Mouse (Mus musculus): ENCODE measurements at regions not wholly inside any gene's neighbourhood (a gene's known extent, or its start where the extent isn't known, plus 50 kb on each side); places are given as distances from the start of the nearest gene placed in this dataset.

- H3K4me3 ChIP-seq (replicated peaks), result no peak overlapping the region
- H3K27me3 ChIP-seq, result no peaks in the 10 kb centered on the region
- no peaks in the 10 kb centered on the region for H3K9me3 ChIP-seq
- WGBS, result 89% methylated on average over 6 of the region's 6 CpGs
- no peak overlapping the region for H3K4me2 ChIP-seq
- no peak for ATAC-seq (ENCODE audit: low FRiP score)
- H3K9ac ChIP-seq, result no peak overlapping the region
- H3K4me1 ChIP-seq, result no peaks in the 10 kb centered on the region
- H3K27ac ChIP-seq, result no peak overlapping the region
- H3K36me3 ChIP-seq (replicated peaks), result no peaks in the 10 kb centered on the region
These were observed 265.3 kb upstream of the 4930583I09Rik start for GRCm38 (mm10) chr17:65101157-65101556.

GRCm38 (mm10) chr17:65082249-65082648 is 246.4 kb upstream of the 4930583I09Rik start:
- H3K27ac ChIP-seq, result no peak overlapping the region
- H3K36me3 ChIP-seq (replicated peaks), result no peaks in the 10 kb centered on the region
- H3K4me1 ChIP-seq, result 0 out of 2 replicates have a peak, but pooled peaks cover 5% of the 10 kb centered on the region
- no peak for ATAC-seq (ENCODE audit: low FRiP score)
- no peak overlapping the region for H3K9ac ChIP-seq
- no peaks in the 10 kb centered on the region for H3K27me3 ChIP-seq
- 72% methylated on average over 8 of the region's 8 CpGs for WGBS
- no peak overlapping the region for H3K4me2 ChIP-seq
- no peak overlapping the region for H3K4me3 ChIP-seq (replicated peaks)
- no peaks in the 10 kb centered on the region for H3K9me3 ChIP-seq

GRCm38 (mm10) chr17:65081779-65082086 is 245.9 kb upstream of the 4930583I09Rik start:
- H3K27ac ChIP-seq, result no peak overlapping the region
- WGBS, result 69% methylated on average over 2 of the region's 2 CpGs
- no peak overlapping the region for H3K4me3 ChIP-seq (replicated peaks)
- no peak overlapping the region for H3K4me2 ChIP-seq
- H3K27me3 ChIP-seq, result no peaks in the 10 kb centered on the region
- ATAC-seq (ENCODE audit: low FRiP score), result peak; percentile 57; the same call in 1 of the 2 replicates
- H3K36me3 ChIP-seq (replicated peaks), result no peaks in the 10 kb centered on the region
- H3K9me3 ChIP-seq, result no peaks in the 10 kb centered on the region
- no peak overlapping the region for H3K9ac ChIP-seq
- 0 out of 2 replicates have a peak, but pooled peaks cover 5% of the 10 kb centered on the region for H3K4me1 ChIP-seq

- H3K27ac ChIP-seq, result no peak overlapping the region
- no peak overlapping the region for H3K9ac ChIP-seq
- H3K4me1 ChIP-seq, result 0 out of 2 replicates have a peak, but pooled peaks cover 5% of the 10 kb centered on the region
- no peak overlapping the region for H3K4me3 ChIP-seq (replicated peaks)
- no peaks in the 10 kb centered on the region for H3K9me3 ChIP-seq
- no peak overlapping the region for H3K4me2 ChIP-seq
- WGBS, result 51% methylated on average over 9 of the region's 9 CpGs
- H3K36me3 ChIP-seq (replicated peaks), result no peaks in the 10 kb centered on the region
- no peaks in the 10 kb centered on the region for H3K27me3 ChIP-seq
- ATAC-seq (ENCODE audit: low FRiP score), result peak; percentile 11; the same call in 1 of the 2 replicates
These were observed 245.4 kb upstream of the 4930583I09Rik start for GRCm38 (mm10) chr17:65081072-65081778.

- no peaks in the 10 kb centered on the region for H3K27me3 ChIP-seq
- no peak overlapping the region for H3K4me3 ChIP-seq (replicated peaks)
- ATAC-seq (ENCODE audit: low FRiP score), result no peak
- no peaks in the 10 kb centered on the region for H3K36me3 ChIP-seq (replicated peaks)
- H3K27ac ChIP-seq, result no peak overlapping the region
- H3K4me2 ChIP-seq, result no peak overlapping the region
- WGBS, result 92% methylated on average over 4 of the region's 4 CpGs
- H3K9ac ChIP-seq, result no peak overlapping the region
- no peaks in the 10 kb centered on the region for H3K4me1 ChIP-seq
- no peaks in the 10 kb centered on the region for H3K9me3 ChIP-seq
These were observed 239.0 kb upstream of the 4930583I09Rik start for GRCm38 (mm10) chr17:65074878-65075277.

- no peaks in the 10 kb centered on the region for H3K4me1 ChIP-seq
- H3K27ac ChIP-seq, result no peak overlapping the region
- WGBS, result 61% methylated on average over 3 of the region's 3 CpGs
- no peak overlapping the region for H3K9ac ChIP-seq
- no peak overlapping the region for H3K4me2 ChIP-seq
- ATAC-seq (ENCODE audit: low FRiP score), result no peak
- no peaks in the 10 kb centered on the region for H3K9me3 ChIP-seq
- no peaks in the 10 kb centered on the region for H3K27me3 ChIP-seq
- H3K4me3 ChIP-seq (replicated peaks), result no peak overlapping the region
- no peaks in the 10 kb centered on the region for H3K36me3 ChIP-seq (replicated peaks)
These were observed 235.2 kb upstream of the 4930583I09Rik start for GRCm38 (mm10) chr17:65071114-65071513.

- Histone ChIP-seq H3K36me3 (replicated peaks) (no peaks in the 10 kb centered on the region), H3K9me3 (no peaks in the 10 kb centered on the region), H3K4me1 (no peaks in the 10 kb centered on the region), H3K4me3 (replicated peaks) (no peak overlapping the region), H3K4me2 (no peak overlapping the region), H3K9ac (no peak overlapping the region), H3K27ac (no peak overlapping the region), H3K27me3 (no peaks in the 10 kb centered on the region)
- ATAC-seq (ENCODE audit: low FRiP score), result no peak
- WGBS, result 64% methylated on average over 3 of the region's 3 CpGs
These were observed 230.3 kb upstream of the 4930583I09Rik start for GRCm38 (mm10) chr17:65066135-65066534.

GRCm38 (mm10) chr17:65056059-65056458 is 220.2 kb upstream of the 4930583I09Rik start:
- no peak overlapping the region for H3K9ac ChIP-seq
- no peak overlapping the region for H3K4me2 ChIP-seq
- H3K27ac ChIP-seq, result no peak overlapping the region
- H3K36me3 ChIP-seq (replicated peaks), result no peaks in the 10 kb centered on the region
- H3K9me3 ChIP-seq, result no peaks in the 10 kb centered on the region
- H3K4me3 ChIP-seq (replicated peaks), result no peak overlapping the region
- 66% methylated on average over 4 of the region's 4 CpGs for WGBS
- no peaks in the 10 kb centered on the region for H3K4me1 ChIP-seq
- H3K27me3 ChIP-seq, result no peaks in the 10 kb centered on the region
- ATAC-seq (ENCODE audit: low FRiP score), result no peak

- peak; percentile 57; the same call in 1 of the 2 replicates for ATAC-seq (ENCODE audit: low FRiP score)
- H3K4me3 ChIP-seq (replicated peaks), result no peak overlapping the region
- no peaks in the 10 kb centered on the region for H3K36me3 ChIP-seq (replicated peaks)
- no peaks in the 10 kb centered on the region for H3K27me3 ChIP-seq
- H3K9me3 ChIP-seq, result no peaks in the 10 kb centered on the region
- H3K9ac ChIP-seq, result no peak overlapping the region
- peaks cover 5% of the 10 kb centered on the region for H3K4me1 ChIP-seq
- 22% methylated on average over 7 of the region's 7 CpGs for whole genome bisulfite sequencing
- no peak overlapping the region for H3K27ac ChIP-seq
- no peak overlapping the region for H3K4me2 ChIP-seq
These were observed 214.1 kb upstream of the 4930583I09Rik start for GRCm38 (mm10) chr17:65049860-65050482.

GRCm38 (mm10) chr17:65015731-65016130 is 179.9 kb upstream of the 4930583I09Rik start:
- Histone ChIP-seq H3K27me3 (no peaks in the 10 kb centered on the region), H3K36me3 (replicated peaks) (no peaks in the 10 kb centered on the region), H3K9me3 (no peaks in the 10 kb centered on the region), H3K27ac (no peak overlapping the region), H3K4me2 (no peak overlapping the region), H3K4me3 (replicated peaks) (no peak overlapping the region), H3K9ac (no peak overlapping the region), H3K4me1 (no peaks in the 10 kb centered on the region)
- WGBS, result 94% methylated on average over 5 of the region's 5 CpGs
- no peak for ATAC-seq (ENCODE audit: low FRiP score)

- ATAC-seq (ENCODE audit: low FRiP score), result no peak
- no peaks in the 10 kb centered on the region for H3K36me3 ChIP-seq (replicated peaks)
These were observed 178.8 kb upstream of the 4930583I09Rik start for GRCm38 (mm10) chr17:65014682-65015081.

GRCm38 (mm10) chr17:65000626-65001135 is 164.8 kb upstream of the 4930583I09Rik start:
- no peaks in the 10 kb centered on the region for H3K36me3 ChIP-seq (replicated peaks)
- no peak for ATAC-seq (ENCODE audit: low FRiP score)
- no peak overlapping the region for H3K9ac ChIP-seq
- H3K9me3 ChIP-seq, result no peaks in the 10 kb centered on the region
- no peak overlapping the region for H3K4me2 ChIP-seq
- H3K4me3 ChIP-seq (replicated peaks), result no peak overlapping the region
- 93% methylated on average over 5 of the region's 5 CpGs for WGBS
- no peaks in the 10 kb centered on the region for H3K27me3 ChIP-seq
- H3K4me1 ChIP-seq, result no peaks in the 10 kb centered on the region
- no peak overlapping the region for H3K27ac ChIP-seq

More at GRCm38 (mm10) chr17:65014682-65015081, 178.8 kb upstream of the 4930583I09Rik start:
- Histone ChIP-seq H3K4me3 (replicated peaks) (no peak overlapping the region), H3K9ac (no peak overlapping the region), H3K27ac (no peak overlapping the region), H3K27me3 (no peaks in the 10 kb centered on the region), H3K4me2 (no peak overlapping the region), H3K4me1 (no peaks in the 10 kb centered on the region), H3K9me3 (no peaks in the 10 kb centered on the region)

GRCm38 (mm10) chr17:64994483-64994882 is 158.6 kb upstream of the 4930583I09Rik start:
- Histone ChIP-seq H3K27me3 (no peaks in the 10 kb centered on the region), H3K4me1 (no peaks in the 10 kb centered on the region), H3K36me3 (replicated peaks) (no peaks in the 10 kb centered on the region), H3K9ac (no peak overlapping the region), H3K4me2 (no peak overlapping the region), H3K9me3 (0 out of 2 replicates have a peak, but pooled peaks cover 4% of the 10 kb centered on the region), H3K27ac (no peak overlapping the region), H3K4me3 (replicated peaks) (no peak overlapping the region)
- 87% methylated on average over 10 of the region's 10 CpGs for WGBS
- ATAC-seq (ENCODE audit: low FRiP score), result no peak

All from forebrain, embryonic 12.5 days (tissue).